17 mouse cellular contexts compared by ENCODE assay signal in genomic region chr7:66003447-66003846, GRCm38 (mm10). TPM values are rescaled to one million over a fixed set of nuclear protein-coding genes. Genes with fewer than 3 reads are reported as not detected.
"Had no signal": no experiment of that assay in that cellular context is flagged by ENCODE, and none has a peak within 500 bp of the region (broad histone marks: within the 10 kb centered on the region; RNA-seq: fewer than 3 reads in every experiment).

No protein-coding gene starts in this region.

- H3K27me3 ChIP-seq: kidney, embryonic 15.5 days; limb, embryonic 12.5 days; liver, embryonic 13.5 days; neural tube, embryonic 12.5 days had no signal

- H3K9ac ChIP-seq: kidney, embryonic 15.5 days; limb, embryonic 12.5 days; liver, embryonic 13.5 days; neural tube, embryonic 12.5 days had no signal

- H3K27ac ChIP-seq: kidney, embryonic 15.5 days; limb, embryonic 12.5 days; liver, embryonic 13.5 days; neural tube, embryonic 12.5 days; stomach, postnatal 0 days had no signal

- DNase-seq: kidney, adult 2 months; kidney, postnatal 14 days; layer of hippocampus, adult 9-11 months; layer of hippocampus, postnatal 36 days; liver, embryonic 13.5 days; lung, adult 18-20 months; midbrain, embryonic 14.5 days; thymus, postnatal 4 days had no signal

- H3K4me3 ChIP-seq: kidney, embryonic 15.5 days; limb, embryonic 12.5 days; liver, embryonic 13.5 days; neural tube, embryonic 12.5 days had no signal

- H3K36me3 ChIP-seq: limb, embryonic 12.5 days; liver, embryonic 13.5 days; neural tube, embryonic 12.5 days had no signal

- H3K4me1 ChIP-seq: liver, embryonic 13.5 days; neural tube, embryonic 12.5 days had no signal

- H3K9me3 ChIP-seq: liver, embryonic 13.5 days; neural tube, embryonic 12.5 days had no signal

- H3K4me2 ChIP-seq: kidney, embryonic 15.5 days; limb, embryonic 12.5 days; liver, embryonic 13.5 days; neural tube, embryonic 12.5 days had no signal

RNA-seq across cellular contexts. Expression of gene Gm45213, which starts 40.0 kb away (rescaled TPM):
- total RNA-seq: layer of hippocampus, postnatal 36 days; left cerebral cortex, adult 8-10 months; left cerebral cortex, postnatal 25 days; monocyte, adult 5-6 weeks; neutrophil, adult 5-6 weeks had no signal
- polyA plus RNA-seq: kidney, adult 2 months; kidney, embryonic 15.5 days; limb, embryonic 12.5 days; liver, embryonic 13.5 days; lung, embryonic 16.5 days; midbrain, embryonic 14.5 days; neural tube, embryonic 12.5 days; stomach, postnatal 0 days had no signal
